Mouse (Mus musculus) liver, embryonic 14.5 days (tissue): Measurements from ENCODE around the gene Jhy. TPM values are rescaled to one million over a fixed set of nuclear protein-coding genes. Genes with fewer than 3 reads are reported as not detected.

Experiments used
- ATAC-seq: fragments of 200-750 bp; cut with Nextera tagmentation; 2 replicates; pipeline ENCODE4 v1.8.0; 2017; ENCODE audit warnings: moderate number of reproducible peaks, mild to moderate bottlenecking, moderate library complexity; ENCODE audit not compliant: insufficient read depth
- DNase-seq, 3 experiments: peaks; one replicate each; pipeline ENCODE4 v3.0.0-alpha.2; 2012 to 2013; ENCODE audit warnings: low read depth in 3 of 3, low spot score in 3 of 3
- H3K27ac ChIP-seq: fragments of 300-500 bp; sonication (generic); 2 replicates; pipeline ENCODE4 v1.5.1; 2014; ENCODE audit warnings: moderate library complexity, mild to moderate bottlenecking, control low read depth, inconsistent platforms
- H3K27me3 ChIP-seq: fragments of 300-500 bp; sonication (generic); 2 replicates; pipeline ENCODE4 v1.6.1; 2014; ENCODE audit warnings: mild to moderate bottlenecking, low read length, moderate library complexity; ENCODE audit not compliant: control insufficient read depth, insufficient read depth
- H3K36me3 ChIP-seq: fragments of 300-500 bp; sonication (generic); replicated peaks from 2 replicates; pipeline ENCODE4 v1.6.1; 2014; ENCODE audit warnings: low read depth; ENCODE audit not compliant: control insufficient read depth, insufficient read depth
- H3K4me1 ChIP-seq, 2 experiments: fragments of 200-500 bp in 1 of 2; fragments of 300-500 bp in 1 of 2; sonication (generic) in 1 of 2; replicated peaks; 2 replicates each; pipeline ENCODE4 v1.6.1; 2012 to 2014; ENCODE audit warnings: antibody characterized with exemption in 1 of 2, inconsistent platforms in 1 of 2, low read length in 1 of 2; ENCODE audit not compliant: control insufficient read depth in 2 of 2, insufficient read depth in 2 of 2
- H3K4me2 ChIP-seq: fragments of 300-500 bp; sonication (generic); 2 replicates; pipeline ENCODE4 v1.6.1; 2014; ENCODE audit warnings: low read depth, mild to moderate bottlenecking, control low read depth, moderate library complexity
- H3K4me3 ChIP-seq, 2 experiments: fragments of 200-500 bp in 1 of 2; fragments of 300-500 bp in 1 of 2; sonication (generic) in 1 of 2; 2 replicates each; pipeline ENCODE4 v1.5.1; 2012 to 2014; ENCODE audit warnings: low read depth in 2 of 2, low read length in 2 of 2, mild to moderate bottlenecking in 2 of 2, control low read depth in 1 of 2, inconsistent platforms in 1 of 2, moderate library complexity in 1 of 2; ENCODE audit not compliant: insufficient read depth in 1 of 2
- H3K9ac ChIP-seq: fragments of 300-500 bp; sonication (generic); replicated peaks from 2 replicates; pipeline ENCODE4 v1.6.1; 2014; ENCODE audit warnings: mild to moderate bottlenecking, control low read depth, moderate library complexity
- H3K9me3 ChIP-seq: fragments of 300-500 bp; sonication (generic); 2 replicates; pipeline ENCODE4 v1.6.1; 2016; ENCODE audit warnings: low read length, mixed read lengths; ENCODE audit not compliant: control insufficient read depth
- CTCF ChIP-seq: IDR thresholded peaks from 2 replicates; pipeline ENCODE4 v1.5.1; 2016; ENCODE audit warnings: antibody characterized with exemption, low read depth, control low read depth
- EP300 ChIP-seq: IDR thresholded peaks from 2 replicates; pipeline ENCODE4 v1.6.1; 2016; ENCODE audit warnings: antibody characterized with exemption, low read depth
- WGBS: fragments of 180-500 bp; shearing (Covaris S2); extraction: QIAGEN DNeasy Blood & Tissue Kit; methylation state at CpG from one replicate; pipeline ENCODE4 v1.1.7; 2014; ENCODE audit not compliant: insufficient replicate concordance; 5-methylcytosine and 5-hydroxymethylcytosine counted together
- polyA plus RNA-seq, 2 experiments: library from polyadenylated mRNA; depleted of rRNA in 1 of 2; stranded (reverse) in 1 of 2; unstranded in 1 of 2; fragments of >200 nt; fragmentation: Nextera tagmentation in 1 of 2; extraction: Ambion mirVana in 1 of 2; gene quantifications; 2 replicates each; pipeline versions ENCODE4 v1.2.1 to v1.2.3; 2012 to 2014

Jhy gene
- polyA plus RNA-seq, 2 experiments = 0.04 to 0.08 TPM

GRCm38 (mm10) chr9:40877881-40878235, 86.1 kb downstream of the Jhy start:
- WGBS = 1% methylated on average over 29 of the region's 29 CpGs
- DNase-seq (no peak), ATAC-seq (no peak)
- Histone ChIP-seq H3K4me1 (no peaks in the 10 kb centered on the region), H3K4me2 (no peak overlapping the region), H3K27ac (no peak overlapping the region), H3K9ac (no peak overlapping the region), H3K9me3 (no peaks in the 10 kb centered on the region), H3K36me3 (no peaks in the 10 kb centered on the region), H3K4me3 (no peak overlapping the region), H3K27me3 (peaks cover 80% of the 10 kb centered on the region)
- TF ChIP-seq EP300 = no peak
- no peak for TF ChIP-seq CTCF

GRCm38 (mm10) chr9:40877146-40877880, 86.6 kb downstream of the Jhy start:
- TF ChIP-seq EP300 (no peak), CTCF (no peak)
- Histone ChIP-seq H3K9ac (no peak overlapping the region), H3K27me3 (peaks cover 85% of the 10 kb centered on the region), H3K4me1 (no peaks in the 10 kb centered on the region), H3K36me3 (no peaks in the 10 kb centered on the region), H3K27ac (no peak overlapping the region), H3K4me2 (no peak overlapping the region), H3K4me3 (0 out of 4 replicates have a peak overlapping the region, but pooled peaks of 1 of the 2 experiments have one; percentile 16), H3K9me3 (no peaks in the 10 kb centered on the region)
- 2% methylated on average over 42 of the region's 42 CpGs for WGBS
- no peak for ATAC-seq
- no peak for DNase-seq

GRCm38 (mm10) chr9:40876693-40877092, 87.2 kb downstream of the Jhy start:
- Histone ChIP-seq H3K27ac (no peak overlapping the region), H3K9ac (no peak overlapping the region), H3K27me3 (peaks cover 91% of the 10 kb centered on the region), H3K4me1 (no peaks in the 10 kb centered on the region), H3K4me3 (no peak overlapping the region), H3K9me3 (no peaks in the 10 kb centered on the region), H3K36me3 (no peaks in the 10 kb centered on the region), H3K4me2 (no peak overlapping the region)
- ATAC-seq = no peak
- 6% methylated on average over 5 of the region's 5 CpGs for WGBS
- no peak for DNase-seq
- no peak for TF ChIP-seq EP300
- TF ChIP-seq CTCF = no peak

- WGBS = under 1% methylated on average over 29 of the region's 29 CpGs
- Histone ChIP-seq H3K9ac (no peak overlapping the region), H3K4me1 (no peaks in the 10 kb centered on the region), H3K9me3 (no peaks in the 10 kb centered on the region), H3K27me3 (peaks cover 96% of the 10 kb centered on the region), H3K4me2 (no peak overlapping the region), H3K27ac (no peak overlapping the region), H3K4me3 (no peak overlapping the region), H3K36me3 (no peaks in the 10 kb centered on the region)
- TF ChIP-seq EP300 (no peak), CTCF (no peak)
- ATAC-seq (no peak), DNase-seq (no peak)
Observed at GRCm38 (mm10) chr9:40876164-40876563, 87.8 kb downstream of the Jhy start.

GRCm38 (mm10) chr9:40875431-40875830, 88.5 kb downstream of the Jhy start:
- H3K9ac ChIP-seq = no peak overlapping the region

More at GRCm38 (mm10) chr9:40875431-40875830, 88.5 kb downstream of the Jhy start:
- H3K4me2 ChIP-seq = no peak overlapping the region
- ATAC-seq = no peak
- TF ChIP-seq CTCF (no peak), EP300 (no peak)
- H3K4me3 ChIP-seq = no peak overlapping the region
- H3K9me3 ChIP-seq = no peaks in the 10 kb centered on the region
- no peaks in the 10 kb centered on the region for H3K4me1 ChIP-seq
- H3K36me3 ChIP-seq = no peaks in the 10 kb centered on the region
- H3K27me3 ChIP-seq = peaks cover 91% of the 10 kb centered on the region
- WGBS = 3% methylated on average over 17 of the region's 17 CpGs
- no peak overlapping the region for H3K27ac ChIP-seq
- no peak for DNase-seq
